Mouse (Mus musculus): ENCODE results near the gene Cd2. TPM values are rescaled to one million over a fixed set of nuclear protein-coding genes. Genes with fewer than 3 reads are reported as not detected.

Gene Cd2
- total and polyA plus RNA-seq, 2 experiments from 2014 or later, result 0.22 TPM; not detected in 1

GRCm38 (mm10) chr3:101236261-101236660, 51.5 kb downstream of the Cd2 start:
- 59% methylated on average over 15 of the region's 15 CpGs for WGBS
- Histone ChIP-seq H3K36me3 (ENCODE audit: insufficient read depth, low read length) (no peaks in the 10 kb centered on the region), H3K27ac (ENCODE audit: low read depth, low read length) (no peak overlapping the region), H3K4me1 (ENCODE audit: insufficient read depth, low read length) (no peaks in the 10 kb centered on the region), H3K9ac (replicated peaks; ENCODE audit: low read length, poor library complexity, severe bottlenecking) (no peak overlapping the region), H3K4me2 (ENCODE audit: low read depth, low read length, poor library complexity, severe bottlenecking) (no peak overlapping the region), H3K4me3 (ENCODE audit: low read depth, low read length) (no peak overlapping the region), H3K27me3 (ENCODE audit: insufficient read depth, low read length) (no peaks in the 10 kb centered on the region), H3K9me3 (ENCODE audit: low read length) (no peaks in the 10 kb centered on the region)
- no peak for TF ChIP-seq CTCF (IDR thresholded peaks at IDR 0.05)
- DNase-seq (ENCODE audit: low spot score) (no peak), ATAC-seq (ENCODE audit: low FRiP score) (no peak)

GRCm38 (mm10) chr3:101235321-101235720, 52.4 kb downstream of the Cd2 start:
- no peak for TF ChIP-seq CTCF (IDR thresholded peaks at IDR 0.05)
- no peaks in the 10 kb centered on the region for H3K9me3 ChIP-seq (ENCODE audit: low read length)
- H3K4me1 ChIP-seq (ENCODE audit: insufficient read depth, low read length), result no peaks in the 10 kb centered on the region
- H3K36me3 ChIP-seq (ENCODE audit: insufficient read depth, low read length), result no peaks in the 10 kb centered on the region
- no peaks in the 10 kb centered on the region for H3K27me3 ChIP-seq (ENCODE audit: insufficient read depth, low read length)
- H3K27ac ChIP-seq (ENCODE audit: low read depth, low read length), result no peak overlapping the region
- H3K4me3 ChIP-seq (ENCODE audit: low read depth, low read length), result no peak overlapping the region
- DNase-seq (ENCODE audit: low spot score) (no peak), ATAC-seq (ENCODE audit: low FRiP score) (no peak)
- WGBS, result 92% methylated on average over 5 of the region's 5 CpGs
- H3K4me2 ChIP-seq (ENCODE audit: low read depth, low read length, poor library complexity, severe bottlenecking), result no peak overlapping the region
- no peak overlapping the region for H3K9ac ChIP-seq (replicated peaks; ENCODE audit: low read length, poor library complexity, severe bottlenecking)

- Histone ChIP-seq H3K27ac (ENCODE audit: low read depth, low read length) (no peak overlapping the region), H3K4me3 (ENCODE audit: low read depth, low read length) (no peak overlapping the region), H3K4me2 (ENCODE audit: low read depth, low read length, poor library complexity, severe bottlenecking) (no peak overlapping the region), H3K27me3 (ENCODE audit: insufficient read depth, low read length) (no peaks in the 10 kb centered on the region), H3K4me1 (ENCODE audit: insufficient read depth, low read length) (no peaks in the 10 kb centered on the region), H3K9me3 (ENCODE audit: low read length) (no peaks in the 10 kb centered on the region), H3K36me3 (ENCODE audit: insufficient read depth, low read length) (no peaks in the 10 kb centered on the region), H3K9ac (replicated peaks; ENCODE audit: low read length, poor library complexity, severe bottlenecking) (no peak overlapping the region)
- DNase-seq (ENCODE audit: low spot score), result no peak
- no peak for ATAC-seq (ENCODE audit: low FRiP score)
- 96% methylated on average over 5 of the region's 5 CpGs for WGBS
- no peak for TF ChIP-seq CTCF (IDR thresholded peaks at IDR 0.05)
These were observed 54.3 kb downstream of the Cd2 start for GRCm38 (mm10) chr3:101233424-101233823.

GRCm38 (mm10) chr3:101232570-101232969, 55.2 kb downstream of the Cd2 start:
- DNase-seq (ENCODE audit: low spot score), result no peak
- Histone ChIP-seq H3K9ac (replicated peaks; ENCODE audit: low read length, poor library complexity, severe bottlenecking) (no peak overlapping the region), H3K4me1 (ENCODE audit: insufficient read depth, low read length) (no peaks in the 10 kb centered on the region), H3K27ac (ENCODE audit: low read depth, low read length) (no peak overlapping the region), H3K36me3 (ENCODE audit: insufficient read depth, low read length) (no peaks in the 10 kb centered on the region), H3K27me3 (ENCODE audit: insufficient read depth, low read length) (no peaks in the 10 kb centered on the region), H3K9me3 (ENCODE audit: low read length) (no peaks in the 10 kb centered on the region), H3K4me3 (ENCODE audit: low read depth, low read length) (no peak overlapping the region), H3K4me2 (ENCODE audit: low read depth, low read length, poor library complexity, severe bottlenecking) (no peak overlapping the region)
- no peak for TF ChIP-seq CTCF (IDR thresholded peaks at IDR 0.05)
- no peak for ATAC-seq (ENCODE audit: low FRiP score)
- WGBS, result 35% methylated on average over 8 of the region's 8 CpGs

- ATAC-seq (ENCODE audit: low FRiP score), result no peak
- no peaks in the 10 kb centered on the region for H3K36me3 ChIP-seq (ENCODE audit: insufficient read depth, low read length)
- no peak for DNase-seq (ENCODE audit: low spot score)
- H3K27ac ChIP-seq (ENCODE audit: low read depth, low read length), result no peak overlapping the region
- no peaks in the 10 kb centered on the region for H3K4me1 ChIP-seq (ENCODE audit: insufficient read depth, low read length)
- no peak for TF ChIP-seq CTCF (IDR thresholded peaks at IDR 0.05)
- WGBS, result 38% methylated on average over 9 of the region's 9 CpGs
- H3K9ac ChIP-seq (replicated peaks; ENCODE audit: low read length, poor library complexity, severe bottlenecking), result no peak overlapping the region
- no peak overlapping the region for H3K4me2 ChIP-seq (ENCODE audit: low read depth, low read length, poor library complexity, severe bottlenecking)
- H3K9me3 ChIP-seq (ENCODE audit: low read length), result no peaks in the 10 kb centered on the region
- no peaks in the 10 kb centered on the region for H3K27me3 ChIP-seq (ENCODE audit: insufficient read depth, low read length)
- H3K4me3 ChIP-seq (ENCODE audit: low read depth, low read length), result no peak overlapping the region
These were observed 57.5 kb downstream of the Cd2 start for GRCm38 (mm10) chr3:101230201-101230600.

- ATAC-seq (ENCODE audit: low FRiP score) (no peak), DNase-seq (ENCODE audit: low spot score) (no peak)
- no peak overlapping the region for H3K27ac ChIP-seq (ENCODE audit: low read depth, low read length)
- H3K36me3 ChIP-seq (ENCODE audit: insufficient read depth, low read length), result no peaks in the 10 kb centered on the region
- no peaks in the 10 kb centered on the region for H3K27me3 ChIP-seq (ENCODE audit: insufficient read depth, low read length)
- no peak overlapping the region for H3K9ac ChIP-seq (replicated peaks; ENCODE audit: low read length, poor library complexity, severe bottlenecking)
- no peak for TF ChIP-seq CTCF (IDR thresholded peaks at IDR 0.05)
- WGBS, result 48% methylated on average over 5 of the region's 5 CpGs
- no peaks in the 10 kb centered on the region for H3K9me3 ChIP-seq (ENCODE audit: low read length)
- H3K4me3 ChIP-seq (ENCODE audit: low read depth, low read length), result no peak overlapping the region
- H3K4me1 ChIP-seq (ENCODE audit: insufficient read depth, low read length), result no peaks in the 10 kb centered on the region
- no peak overlapping the region for H3K4me2 ChIP-seq (ENCODE audit: low read depth, low read length, poor library complexity, severe bottlenecking)
These were observed 58.2 kb downstream of the Cd2 start for GRCm38 (mm10) chr3:101229551-101229930.
